Mouse (Mus musculus) erythroblast, adult 5-6 weeks (primary cell): ENCODE results near the gene Rac3. TPM values are rescaled to one million over a fixed set of nuclear protein-coding genes. Genes with fewer than 3 reads are reported as not detected.

ENCODE experiments used
- ATAC-seq: replicated peaks from 2 replicates; pipeline ENCODE4 v1.8.0; 2016; ENCODE audit warnings: moderate number of reproducible peaks, mild to moderate bottlenecking, moderate TSS enrichment, inconsistent platforms; ENCODE audit not compliant: poor library complexity, low FRiP score, severe bottlenecking
- total RNA-seq, 2 experiments: library from RNA; stranded (forward) in 1 of 2; stranded (reverse) in 1 of 2; fragments of 150-400 nt in 1 of 2; fragments of 200-764, 138-1000 nt in 1 of 2; gene quantifications; 2 replicates each; pipeline versions ENCODE4 v1.2.3 to v1.2.4; 2015 to 2017; ENCODE audit warnings: low replicate concordance in 2 of 2

Gene Rac3
- total RNA-seq, 2 experiments from 2014 or later, result 3.3 TPM; not detected in 1

DNA sequence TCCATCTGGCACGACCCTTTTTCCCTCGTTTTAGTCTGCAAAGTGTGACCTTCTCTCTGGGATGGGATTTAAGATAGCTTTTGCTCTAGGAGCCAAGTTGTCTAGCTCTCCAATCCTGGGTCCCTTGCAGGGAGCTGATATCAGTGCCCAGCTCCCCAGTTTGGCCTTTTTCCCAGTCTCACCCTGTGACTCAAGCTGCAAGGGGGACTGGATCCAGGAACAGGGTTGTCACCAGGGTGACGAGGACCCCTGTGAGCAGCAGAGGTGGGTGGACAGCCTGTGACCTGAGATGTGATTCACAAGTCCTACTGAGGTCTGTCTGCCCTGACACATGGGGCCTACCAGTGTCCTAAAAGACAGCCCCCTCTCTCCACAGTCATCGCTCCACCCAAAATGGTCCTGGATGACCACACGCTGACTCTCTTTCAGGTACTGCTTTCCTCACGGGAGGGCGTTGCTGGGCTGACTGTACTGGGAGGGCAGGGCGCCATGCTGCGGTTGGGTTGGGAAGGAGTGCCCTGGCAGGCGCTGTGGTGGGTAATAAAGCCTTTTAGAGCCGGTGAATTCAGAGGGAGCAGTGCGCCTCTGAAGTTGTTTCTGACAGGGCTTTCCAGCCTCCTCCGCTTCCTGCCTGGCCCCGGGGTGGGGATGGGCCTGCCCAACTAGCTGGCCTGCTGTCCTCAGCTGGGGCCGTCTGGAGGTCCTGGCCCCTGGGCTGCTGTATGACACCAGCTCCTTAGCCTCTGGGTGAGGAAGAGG lies 17.4 kb upstream of the Rac3 start:
- ATAC-seq, result no peak

DNA sequence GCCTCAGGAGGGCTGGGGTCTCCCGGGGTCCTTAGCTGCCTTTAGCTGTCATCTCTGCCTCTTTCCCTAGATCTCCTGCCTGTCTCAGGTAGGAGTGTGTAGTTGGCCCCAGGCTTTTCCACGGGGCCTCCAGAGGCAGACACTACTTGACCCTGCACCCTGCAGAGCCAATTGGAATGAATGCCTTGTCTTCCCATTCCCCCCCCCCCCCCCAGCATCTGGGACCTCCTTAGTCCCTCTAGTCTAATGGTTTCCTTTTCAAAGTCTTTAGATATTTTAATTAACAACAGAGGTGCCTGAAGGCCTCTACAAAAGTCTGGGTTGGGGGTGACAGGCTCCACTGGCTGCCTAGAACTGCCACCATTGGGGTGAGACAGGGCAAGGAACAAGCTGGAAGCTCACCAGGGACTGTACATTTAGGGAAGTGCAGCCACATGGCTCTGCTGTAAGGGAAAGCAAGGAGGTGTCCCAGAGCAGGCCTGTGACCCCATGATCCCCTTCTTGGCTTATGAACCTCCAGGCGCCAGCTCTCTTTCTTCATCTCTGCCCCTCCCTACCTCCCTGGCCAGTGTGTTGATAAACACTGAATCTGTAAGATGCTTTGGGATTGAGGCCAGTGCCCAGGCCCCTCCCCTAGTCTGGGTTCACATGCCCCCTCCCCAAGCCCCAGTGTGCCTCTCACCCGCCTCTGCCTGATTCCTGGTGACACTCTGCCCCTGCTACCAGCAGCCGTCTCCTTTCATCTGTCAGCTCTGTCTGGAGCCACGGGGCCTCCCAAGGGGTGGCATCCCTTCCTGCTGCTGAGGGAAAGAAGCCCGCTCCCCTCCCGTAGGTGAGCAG lies 16.6 kb upstream of the Rac3 start:
- no peak for ATAC-seq

DNA sequence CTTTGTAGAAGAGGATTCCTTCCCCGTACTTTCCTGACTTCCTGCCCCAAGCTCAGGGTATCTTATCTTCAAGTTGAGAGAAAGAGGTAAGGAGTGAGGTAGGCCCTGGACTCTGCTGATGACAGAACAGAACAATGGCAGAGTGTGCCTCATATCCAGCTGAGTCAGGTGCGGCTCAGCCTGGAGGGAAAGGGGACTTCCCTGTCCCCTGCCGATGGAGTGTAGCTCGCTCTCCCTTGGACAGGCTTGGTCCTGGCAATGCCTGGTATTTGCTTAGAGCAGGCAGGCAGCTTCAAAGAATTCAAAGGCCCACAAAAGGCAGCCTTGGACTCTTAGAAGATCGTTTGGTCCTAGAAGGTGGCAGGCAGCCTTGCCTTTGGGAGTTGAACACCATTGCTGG lies 15.2 kb upstream of the Rac3 start:
- no peak for ATAC-seq

DNA sequence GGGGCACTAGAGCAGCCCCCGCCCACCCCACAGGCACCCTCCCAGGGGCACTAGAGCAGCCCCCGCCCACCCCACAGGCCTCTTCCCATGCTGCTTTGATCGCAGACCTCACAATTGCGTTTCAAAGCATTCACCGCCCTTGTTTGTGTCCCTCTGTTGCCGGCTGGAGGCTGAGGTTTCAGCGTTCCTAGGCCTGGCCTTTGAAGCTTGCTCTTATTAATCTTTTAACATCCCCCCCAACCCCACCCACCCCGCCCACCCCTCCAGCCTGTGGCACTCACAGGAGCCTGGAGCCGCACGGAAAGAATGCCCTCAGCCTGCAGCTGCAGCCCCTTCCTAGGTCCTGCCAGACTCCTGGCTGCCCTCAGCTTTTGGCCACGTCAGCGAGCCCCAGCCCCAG lies 14.0 kb upstream of the Rac3 start:
- ATAC-seq, result no peak

DNA sequence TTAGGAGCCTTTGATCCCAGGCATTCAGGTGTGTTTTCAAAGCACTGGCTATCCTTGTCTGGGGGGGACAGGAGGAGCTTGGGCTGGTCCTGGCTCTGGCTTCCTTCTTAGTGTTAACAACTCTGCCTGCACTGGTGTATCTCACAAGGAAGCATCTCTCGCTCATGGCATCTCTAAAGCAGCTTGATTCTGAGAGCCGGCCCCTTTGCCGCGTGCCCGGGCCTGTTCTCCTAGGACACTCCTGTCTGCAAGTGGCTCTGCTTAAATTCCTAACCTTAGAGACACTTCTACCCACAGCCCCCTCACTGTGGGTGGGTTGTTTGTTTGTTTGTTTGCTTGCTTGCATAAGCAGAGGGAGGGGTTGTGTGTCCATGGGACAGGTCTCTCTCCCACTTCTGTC lies 13.3 kb upstream of the Rac3 start:
- ATAC-seq, result no peak

DNA sequence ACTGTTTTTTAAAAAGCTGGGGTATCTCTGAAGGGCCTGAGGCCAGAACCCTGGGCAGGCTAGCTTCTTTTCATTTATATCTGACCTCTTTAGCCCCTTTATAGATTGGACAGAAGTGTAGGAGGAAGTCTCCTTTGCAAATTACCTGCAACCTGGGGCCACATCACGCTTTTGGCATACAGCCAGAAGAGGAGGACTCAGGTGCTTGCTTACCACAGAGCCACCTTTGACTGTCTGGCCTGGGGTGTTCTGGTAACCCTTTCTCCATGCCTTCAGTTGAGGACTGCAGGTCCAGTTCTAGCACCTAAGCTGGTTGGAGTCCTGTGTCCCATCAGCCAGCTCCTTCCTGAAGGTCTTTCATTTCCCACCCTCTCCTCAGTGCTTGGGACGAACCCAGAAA lies 11.7 kb upstream of the Rac3 start:
- no peak for ATAC-seq

DNA sequence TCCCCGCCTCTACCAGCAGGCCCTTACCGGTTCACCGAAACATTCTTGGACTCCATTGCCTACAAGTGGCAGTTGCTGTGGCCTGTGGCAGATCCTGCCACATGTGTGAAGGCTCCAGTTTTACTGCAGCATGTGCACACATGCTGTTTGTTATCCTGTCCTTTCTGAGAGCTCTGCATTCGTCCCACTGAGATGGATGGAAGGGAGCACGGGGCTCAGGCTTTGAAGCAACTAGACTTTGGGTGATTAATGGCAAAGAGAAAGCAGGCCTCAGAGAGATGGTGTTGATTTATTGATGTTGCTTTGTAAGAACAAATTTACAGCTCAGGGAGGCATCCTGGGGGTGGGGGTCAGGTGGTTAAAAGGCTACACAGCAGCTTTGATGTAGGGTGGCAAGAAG lies 10.6 kb upstream of the Rac3 start:
- ATAC-seq, result no peak

DNA sequence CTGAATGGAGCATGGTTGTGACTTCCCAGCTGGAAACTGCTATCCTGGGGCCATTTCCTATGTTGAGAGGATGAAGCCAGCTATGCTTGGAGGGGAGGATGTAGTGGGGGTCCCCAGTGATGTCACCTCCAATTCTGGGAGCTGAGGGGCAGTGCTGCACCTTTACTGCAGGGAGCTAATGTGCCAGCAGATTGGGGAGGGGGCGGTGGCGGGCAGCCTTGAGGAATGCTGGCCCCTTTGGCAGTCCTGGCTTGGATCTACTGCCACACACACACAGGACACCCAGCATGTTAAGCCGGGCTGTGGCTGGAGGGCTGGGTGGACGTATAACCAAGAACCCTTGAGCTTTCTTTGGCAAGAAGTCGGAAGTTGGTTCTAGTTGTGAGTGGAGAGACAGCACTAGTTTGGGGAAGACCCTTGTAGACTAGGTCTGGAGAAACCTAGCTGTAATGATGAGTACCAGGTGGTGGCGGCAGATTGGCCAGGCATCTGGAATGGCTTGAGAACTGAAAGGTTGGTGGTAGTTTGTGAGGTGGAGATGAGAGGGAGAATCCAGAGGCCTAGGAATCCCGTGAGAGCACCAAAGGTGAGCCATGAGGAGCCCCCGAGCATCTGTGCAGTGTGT lies 9.2 kb upstream of the Rac3 start:
- ATAC-seq, result no peak

DNA sequence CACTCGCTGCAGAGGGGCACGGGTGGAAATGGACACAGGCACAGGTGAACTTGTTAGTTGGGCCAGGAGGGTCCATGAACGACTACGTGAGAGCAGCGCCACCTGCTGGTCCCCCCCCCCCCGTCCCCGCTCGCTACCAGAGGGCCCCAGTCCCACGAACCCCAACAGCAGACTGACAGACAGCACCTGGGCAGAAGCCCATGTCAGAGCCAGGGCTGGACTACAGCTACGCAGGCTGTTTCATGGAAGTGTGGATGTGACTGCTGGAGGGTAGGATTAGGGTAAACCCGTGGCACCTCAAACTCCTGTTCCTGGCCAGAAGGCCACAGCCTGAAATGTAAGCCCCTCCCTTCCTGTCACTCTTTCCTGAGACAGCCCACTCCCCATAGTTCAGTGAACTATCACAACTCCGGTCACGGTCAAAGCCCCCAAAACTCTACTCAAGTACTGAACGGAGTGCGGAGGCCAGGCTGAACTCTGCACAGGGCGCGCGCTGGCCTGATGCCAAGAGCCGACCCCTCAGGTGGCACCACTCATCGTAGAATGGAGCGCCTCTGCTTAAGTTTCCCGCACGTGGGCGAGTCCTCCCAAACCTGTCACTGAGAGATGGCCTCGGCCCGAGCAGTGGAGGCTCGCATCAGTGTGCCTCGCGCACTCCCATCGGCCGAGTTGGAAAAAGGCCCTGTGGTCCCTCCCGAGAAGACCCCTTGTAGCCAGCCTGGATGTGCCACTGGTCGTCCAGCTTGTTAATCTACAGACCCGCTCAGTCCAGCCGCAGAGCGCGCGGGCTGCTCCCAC lies 8.3 kb upstream of the Rac3 start:
- ATAC-seq, result peak; percentile 19

DNA sequence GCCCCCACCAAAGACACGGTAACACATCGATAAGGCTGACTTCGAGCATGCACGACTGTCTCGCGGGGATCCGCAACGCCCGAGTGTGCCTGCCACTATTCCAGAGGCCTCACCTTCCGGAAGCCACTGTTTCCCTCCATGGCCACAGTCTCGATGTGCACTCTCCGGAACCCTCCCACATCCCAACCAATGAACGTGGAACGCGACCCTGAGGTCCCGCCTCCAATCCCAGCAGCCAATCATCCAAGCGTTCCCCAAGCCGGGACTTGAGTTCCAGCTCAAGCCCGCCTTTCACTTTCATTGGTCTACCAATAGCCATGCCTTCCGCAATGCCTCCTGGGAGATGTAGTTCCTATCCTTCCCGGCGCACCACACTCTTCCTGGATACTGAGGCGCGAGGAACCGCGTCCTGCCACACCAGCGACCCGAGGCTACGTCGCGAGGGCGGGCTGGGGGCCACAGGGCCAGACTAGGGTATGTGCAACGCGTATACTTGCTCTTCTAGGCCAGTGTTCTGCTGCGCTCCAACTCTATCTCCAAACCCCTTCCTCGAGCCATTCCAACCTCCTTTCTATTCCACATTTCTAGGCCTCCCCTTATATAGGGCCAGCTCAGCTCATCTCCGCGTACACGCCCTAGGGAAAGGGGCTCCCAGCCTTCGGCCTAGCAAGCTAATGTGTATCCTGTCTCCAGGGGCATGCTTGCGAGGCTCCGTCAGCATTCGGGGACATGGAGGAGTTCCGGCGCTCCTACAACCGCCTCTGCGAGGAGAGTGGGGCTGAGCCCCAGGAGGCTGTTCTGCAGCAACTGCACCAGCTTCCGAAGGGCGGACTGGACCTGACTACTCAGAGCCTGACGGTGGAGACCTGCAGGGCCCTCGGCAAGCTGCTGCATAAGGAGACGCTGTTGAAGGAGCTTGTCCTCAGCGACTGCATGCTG lies 7.4 kb upstream of the Rac3 start, which contains the start of the genes Cenpx and Lrrc45:
Cenpx (minus strand) TSS at position 159 of the 939 bp plus-strand sequence.
Lrrc45 (plus strand) TSS at position 346 of the 939 bp plus-strand sequence.
- ATAC-seq, result peak; percentile 90

DNA sequence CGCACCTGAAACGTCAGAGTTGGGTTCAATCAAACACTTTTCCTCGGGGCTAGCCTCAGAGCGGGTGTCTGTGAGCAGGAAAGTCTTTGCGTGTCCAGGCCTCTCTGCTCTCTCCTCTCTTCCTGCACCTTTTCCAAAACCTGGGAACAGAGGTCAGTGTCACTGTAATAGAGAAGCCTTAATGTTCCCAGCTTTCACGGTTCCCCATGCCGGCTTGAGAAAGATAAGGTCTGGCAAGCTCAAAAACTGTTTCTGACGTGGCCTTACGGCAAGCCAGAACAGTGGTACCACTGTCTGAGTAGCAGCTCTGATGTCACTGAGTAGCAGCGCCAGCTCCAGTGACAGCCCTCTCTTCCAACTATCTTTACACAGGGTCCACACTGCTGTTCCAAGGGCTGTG lies 6.7 kb upstream of the Rac3 start:
- no peak for ATAC-seq

DNA sequence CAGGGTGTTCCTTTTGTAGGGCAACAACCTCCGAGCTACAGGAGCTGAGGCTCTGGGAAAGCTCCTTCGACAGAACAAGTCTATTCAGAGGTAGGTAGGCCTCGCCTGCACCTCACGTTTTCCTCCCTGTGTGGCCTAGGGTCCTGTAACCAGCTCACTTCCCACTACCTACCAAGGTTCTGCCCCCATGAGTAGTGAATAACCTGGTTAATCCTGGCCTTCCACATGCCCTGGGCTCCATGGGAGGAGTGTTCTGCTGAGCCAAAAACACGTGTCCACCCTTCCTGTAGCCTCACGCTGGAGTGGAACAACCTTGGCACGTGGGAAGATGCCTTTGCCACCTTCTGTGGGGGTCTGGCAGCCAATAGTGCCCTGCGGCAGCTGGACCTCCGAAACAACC lies 6.1 kb upstream of the Rac3 start:
- ATAC-seq, result no peak

DNA sequence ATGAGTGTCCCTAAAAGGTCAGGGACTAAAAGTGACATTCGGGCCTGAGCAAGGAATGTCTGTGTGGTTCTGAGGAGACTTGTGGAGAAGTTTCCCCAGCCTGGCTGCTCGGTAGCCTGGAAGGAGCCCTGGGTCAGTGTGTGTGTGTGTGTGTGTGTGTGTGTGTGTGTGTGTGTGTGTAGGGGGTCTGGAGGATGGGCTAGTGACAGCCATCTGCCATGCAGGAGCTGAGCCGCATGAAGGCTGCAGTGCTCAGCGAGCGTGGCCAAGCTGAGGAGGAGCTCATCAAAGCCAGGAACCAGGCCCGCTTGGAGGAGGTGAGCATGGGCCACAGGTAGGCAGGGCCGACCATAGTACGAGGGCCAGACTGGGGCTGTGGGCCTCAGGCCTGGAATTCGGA lies 2.0 kb upstream of the Rac3 start:
- no peak for ATAC-seq

DNA sequence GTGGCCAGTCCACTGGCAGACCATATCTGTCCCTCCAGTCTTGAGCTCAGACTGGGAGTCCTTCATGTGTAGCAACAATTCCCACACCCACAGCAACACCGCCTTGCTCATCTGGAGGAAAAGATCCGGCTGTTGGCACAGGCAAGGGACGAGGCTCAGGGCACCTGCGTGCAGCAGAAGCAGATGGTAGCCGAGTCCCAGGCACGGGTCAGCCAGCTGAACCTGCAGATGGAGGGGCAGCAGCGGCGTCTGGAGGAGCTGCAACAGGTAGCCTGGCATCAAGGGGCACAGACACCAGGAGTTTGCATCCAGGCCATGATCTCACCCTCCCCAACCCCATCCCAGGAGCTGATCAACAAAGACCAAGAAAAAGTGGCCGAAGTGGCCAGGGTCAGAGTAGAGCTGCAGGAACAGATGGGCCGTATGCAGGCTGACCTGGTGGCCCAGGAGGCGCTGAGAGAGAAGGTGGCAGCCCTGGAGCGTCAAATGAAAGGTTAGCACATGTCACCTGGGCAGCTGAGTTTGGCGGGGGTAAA lies 1.4 kb upstream of the Rac3 start:
- ATAC-seq, result no peak

DNA sequence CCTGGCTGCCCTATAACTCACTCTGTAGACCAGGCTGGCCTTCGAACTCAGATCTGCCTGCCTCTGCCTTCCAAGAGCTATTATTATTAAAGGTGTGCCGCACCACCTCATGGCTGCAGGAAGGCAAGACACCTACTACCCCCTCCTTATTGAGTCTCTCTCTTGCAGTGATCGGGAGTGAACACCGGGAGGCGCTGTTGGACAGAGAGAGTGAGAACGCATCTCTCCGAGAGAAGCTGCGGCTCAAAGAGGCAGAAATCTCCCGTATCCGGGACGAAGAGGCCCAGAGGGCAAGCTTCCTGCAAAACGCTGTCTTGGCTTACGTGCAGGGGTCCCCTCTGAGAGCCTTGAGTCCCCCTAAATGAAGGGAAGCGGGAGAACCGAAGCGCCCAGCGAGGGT lies 820 bp upstream of the Rac3 start:
- ATAC-seq, result peak; percentile 54; the same call in 1 of the 2 replicates

DNA sequence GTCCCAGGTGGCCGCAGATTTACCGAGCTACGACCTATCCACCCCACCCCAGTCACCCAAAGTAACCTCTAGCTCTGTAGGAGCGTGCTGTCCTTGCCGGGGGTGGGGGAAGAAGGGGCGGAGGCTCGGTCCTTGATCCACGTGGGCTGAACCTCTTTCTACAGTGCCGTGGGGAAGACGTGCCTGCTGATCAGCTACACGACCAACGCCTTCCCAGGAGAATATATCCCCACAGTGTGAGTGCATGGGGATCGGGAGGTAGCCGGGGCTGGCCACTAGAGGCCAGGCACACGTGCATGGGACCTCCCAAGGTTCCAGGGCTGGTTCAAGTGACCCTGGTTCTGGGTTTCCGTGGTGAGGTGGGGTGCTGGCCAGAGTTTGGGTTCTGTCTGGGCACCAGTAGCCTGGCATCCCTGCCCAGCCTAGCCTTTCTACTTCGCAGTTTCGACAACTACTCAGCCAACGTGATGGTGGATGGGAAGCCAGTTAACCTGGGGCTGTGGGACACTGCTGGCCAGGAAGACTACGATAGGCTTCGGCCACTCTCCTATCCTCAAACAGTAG lies 879 bp downstream of the Rac3 start:
- no peak for ATAC-seq

DNA sequence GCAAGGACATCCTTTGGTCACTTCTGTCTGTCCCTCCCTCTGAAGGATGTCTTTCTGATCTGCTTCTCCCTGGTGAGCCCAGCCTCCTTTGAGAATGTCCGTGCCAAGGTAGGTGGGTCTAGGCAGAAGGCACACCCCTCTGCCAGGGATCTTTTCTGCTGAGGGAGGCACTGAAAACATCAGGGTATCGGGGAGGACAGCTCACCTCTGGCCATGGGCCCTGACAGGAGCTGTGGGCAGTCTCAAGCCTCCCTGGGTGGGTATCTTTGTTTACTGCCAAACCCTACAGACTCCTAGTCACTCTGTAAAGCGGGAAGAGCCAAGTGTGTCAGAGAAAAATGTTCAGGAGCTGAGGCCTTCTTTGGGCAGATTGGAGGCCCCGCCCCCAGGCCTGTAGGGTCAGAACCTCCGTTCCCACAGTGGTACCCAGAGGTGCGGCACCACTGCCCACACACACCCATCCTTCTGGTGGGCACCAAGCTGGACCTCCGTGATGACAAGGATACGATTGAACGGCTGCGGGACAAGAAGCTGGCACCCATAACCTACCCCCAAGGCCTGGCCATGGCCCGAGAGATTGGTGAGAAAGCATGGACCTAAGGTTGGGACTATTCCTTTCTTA lies 1.6 kb downstream of the Rac3 start:
- ATAC-seq, result no peak

DNA sequence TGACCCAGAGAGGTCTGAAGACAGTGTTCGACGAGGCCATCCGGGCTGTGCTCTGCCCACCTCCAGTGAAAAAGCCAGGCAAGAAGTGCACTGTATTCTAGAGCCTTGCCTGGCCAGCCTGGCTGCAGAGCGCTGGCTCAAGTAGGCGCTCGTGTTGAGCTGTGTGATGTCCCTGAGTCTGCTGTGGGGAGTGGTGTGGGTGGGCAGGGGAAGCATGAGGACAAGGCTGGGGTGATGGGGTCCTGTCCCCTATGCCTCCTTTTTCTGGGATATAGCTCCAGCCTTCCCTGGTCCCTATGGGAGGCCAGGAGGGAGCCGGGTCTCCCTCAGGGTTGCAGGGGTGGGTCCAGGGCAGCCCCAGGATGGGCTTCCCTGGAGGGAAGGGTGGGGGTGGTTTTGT lies 2.2 kb downstream of the Rac3 start:
- ATAC-seq, result no peak
